Mouse (Mus musculus): ENCODE results near the gene Klhl26. TPM values are rescaled to one million over a fixed set of nuclear protein-coding genes. Genes with fewer than 3 reads are reported as not detected.

Gene Klhl26
- polyA plus RNA-seq, 1 experiment = 10.0 TPM

- TF ChIP-seq GATA1 (IDR thresholded peaks at IDR 0.05; ENCODE audit: low read length) = no peak
Observed at GRCm38 (mm10) chr8:70466771-70467170, 10.0 kb downstream of the Klhl26 start.

- no peak for TF ChIP-seq GATA1 (IDR thresholded peaks at IDR 0.05; ENCODE audit: low read length)
Observed at GRCm38 (mm10) chr8:70466305-70466704, 10.5 kb downstream of the Klhl26 start.

- TF ChIP-seq GATA1 (IDR thresholded peaks at IDR 0.05; ENCODE audit: low read length) = no peak
Observed at GRCm38 (mm10) chr8:70465701-70466100, 11.1 kb downstream of the Klhl26 start.

- no peak for TF ChIP-seq GATA1 (IDR thresholded peaks at IDR 0.05; ENCODE audit: low read length)
Observed at GRCm38 (mm10) chr8:70464162-70464561, 12.6 kb downstream of the Klhl26 start.

GRCm38 (mm10) chr8:70463306-70463705, 13.5 kb downstream of the Klhl26 start:
- TF ChIP-seq GATA1 (IDR thresholded peaks at IDR 0.05; ENCODE audit: low read length) = no peak

GRCm38 (mm10) chr8:70462516-70462813, 14.3 kb downstream of the Klhl26 start:
- no peak for TF ChIP-seq GATA1 (IDR thresholded peaks at IDR 0.05; ENCODE audit: low read length)

GRCm38 (mm10) chr8:70461765-70462515, 14.8 kb downstream of the Klhl26 start:
- no peak for TF ChIP-seq GATA1 (IDR thresholded peaks at IDR 0.05; ENCODE audit: low read length)

GRCm38 (mm10) chr8:70460606-70461005, 16.2 kb downstream of the Klhl26 start:
- no peak for TF ChIP-seq GATA1 (IDR thresholded peaks at IDR 0.05; ENCODE audit: low read length)

GRCm38 (mm10) chr8:70460199-70460598, 16.6 kb downstream of the Klhl26 start:
- no peak for TF ChIP-seq GATA1 (IDR thresholded peaks at IDR 0.05; ENCODE audit: low read length)

- TF ChIP-seq GATA1 (IDR thresholded peaks at IDR 0.05; ENCODE audit: low read length) = no peak
Observed at GRCm38 (mm10) chr8:70459636-70460035, 17.1 kb downstream of the Klhl26 start.

GRCm38 (mm10) chr8:70458462-70458861, 18.3 kb downstream of the Klhl26 start:
- no peak for TF ChIP-seq GATA1 (IDR thresholded peaks at IDR 0.05; ENCODE audit: low read length)

GRCm38 (mm10) chr8:70457882-70458281, 18.9 kb downstream of the Klhl26 start:
- TF ChIP-seq GATA1 (IDR thresholded peaks at IDR 0.05; ENCODE audit: low read length) = no peak

- TF ChIP-seq GATA1 (IDR thresholded peaks at IDR 0.05; ENCODE audit: low read length) = no peak
Observed at GRCm38 (mm10) chr8:70456996-70457395, 19.8 kb downstream of the Klhl26 start.

GRCm38 (mm10) chr8:70453852-70454251, 22.9 kb downstream of the Klhl26 start:
- no peak for TF ChIP-seq GATA1 (IDR thresholded peaks at IDR 0.05; ENCODE audit: low read length)

- TF ChIP-seq GATA1 (IDR thresholded peaks at IDR 0.05; ENCODE audit: low read length) = no peak
Observed at GRCm38 (mm10) chr8:70452196-70452966, 24.4 kb downstream of the Klhl26 start.

GRCm38 (mm10) chr8:70447639-70448420, 28.9 kb downstream of the Klhl26 start:
- no peak for TF ChIP-seq GATA1 (IDR thresholded peaks at IDR 0.05; ENCODE audit: low read length)

All from G1E-ER4 (cell line).